ENCODE assay signal across 8 mouse cellular contexts in genomic region chr11:94990749-94991577, GRCm38 (mm10). TPM values are rescaled to one million over a fixed set of nuclear protein-coding genes. Genes with fewer than 3 reads are reported as not detected.
DNase-seq lines count a peak whose midpoint lies in the region; ATAC-seq lines count a peak whose summit lies in the region.

Ppp1r9b (plus strand) TSS chr11:94991035.

- DNase-seq in adrenal gland, adult (ENCODE audit: inconsistent age in 2 of 2, low spot score in 1 of 2): peak; percentile 95 to 98
- DNase-seq in embryo, embryonic 10 days (ENCODE audit: low spot score): peak; percentile 92
- peak; percentile 92 for DNase-seq in gastrocnemius, postnatal 10 days
- DNase-seq in induced T-regulatory cell, adult 2 months (ENCODE audit: low read depth): peak; percentile 93
- DNase-seq in left cerebral cortex, postnatal 14 days (ENCODE audit: low spot score in 2 of 2): peak; percentile 92 to 93
- DNase-seq in right cerebral cortex, postnatal 14 days: peak; percentile 93
- peak; percentile 87 for DNase-seq in urinary bladder, postnatal 25 days (ENCODE audit: low spot score)

- peak; percentile 74 for ATAC-seq in megakaryocyte-erythroid progenitor cell, adult 5-6 weeks (replicated peaks; ENCODE audit: low FRiP score, low TSS enrichment, poor library complexity, severe bottlenecking)

- intact Hi-C loops in left cerebral cortex, postnatal 14 days (cut with DNase I): no loop called here

RNA-seq across cellular contexts. Expression of gene Ppp1r9b, which starts in this region (rescaled TPM):
- total RNA-seq in gastrocnemius, postnatal 10 days (2021): 10 to 100 TPM; 46.8 to 54.9 TPM
- 100 to 1,000 TPM; 505 to 506 TPM for total RNA-seq in left cerebral cortex, postnatal 14 days (2021)
- total RNA-seq in megakaryocyte-erythroid progenitor cell, adult 5-6 weeks (2014; fragmentation: Nextera tagmentation): 121 and 137 TPM in 2 replicates
- total RNA-seq in megakaryocyte-erythroid progenitor cell, adult 5-6 weeks (2017): 174 and 229 TPM in 2 replicates

Comparison
In these comparisons a context has a peak if more than half of its experiments do, and no peak if none do; other contexts are left out.
1. Peak in every context shown above with its lines: DNase-seq and ATAC-seq.